Mouse (Mus musculus) urinary bladder, postnatal 14 days (tissue): ENCODE results near the gene 1700034J05Rik.

Source experiments
- DNase-seq: peaks from one replicate; pipeline ENCODE4 v3.0.0; 2021; ENCODE audit warnings: low spot score

Gene 1700034J05Rik

GRCm38 (mm10) chr6:146954258-146954657 lies at the start of gene 1700034J05Rik:
1700034J05Rik (minus strand) TSS chr6:146954422.
- DNase-seq, result no peak

- DNase-seq, result no peak
These were observed 45.5 kb upstream of the 1700034J05Rik start for GRCm38 (mm10) chr6:146999755-147000154.

- DNase-seq, result no peak
These were observed 45.1 kb upstream of the 1700034J05Rik start for GRCm38 (mm10) chr6:146999302-146999701.

GRCm38 (mm10) chr6:146998710-146999109 lies 44.5 kb upstream of the 1700034J05Rik start:
- DNase-seq, result no peak

DNA sequence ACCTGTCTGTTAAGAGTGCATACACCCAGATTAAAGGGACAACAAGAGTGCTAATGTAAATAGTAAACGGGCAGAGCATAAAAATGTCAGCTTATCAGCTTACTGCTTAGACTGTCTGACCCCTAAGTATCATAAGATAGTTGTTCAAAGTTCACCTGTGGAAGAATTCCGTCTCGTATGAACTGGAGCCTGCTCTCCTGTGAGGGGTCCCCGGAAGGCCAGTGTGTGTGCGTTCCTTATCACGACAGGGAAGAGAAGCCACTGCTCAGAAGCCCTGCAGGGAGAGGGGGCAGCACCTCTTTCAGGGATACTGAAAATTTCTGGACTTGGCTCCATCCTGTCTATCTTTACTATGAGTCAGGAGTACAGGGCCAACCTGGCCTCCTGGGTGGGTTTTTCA lies 42.8 kb upstream of the 1700034J05Rik start:
- no peak for DNase-seq

GRCm38 (mm10) chr6:146995878-146996277 lies 41.7 kb upstream of the 1700034J05Rik start:
- DNase-seq, result no peak

DNA sequence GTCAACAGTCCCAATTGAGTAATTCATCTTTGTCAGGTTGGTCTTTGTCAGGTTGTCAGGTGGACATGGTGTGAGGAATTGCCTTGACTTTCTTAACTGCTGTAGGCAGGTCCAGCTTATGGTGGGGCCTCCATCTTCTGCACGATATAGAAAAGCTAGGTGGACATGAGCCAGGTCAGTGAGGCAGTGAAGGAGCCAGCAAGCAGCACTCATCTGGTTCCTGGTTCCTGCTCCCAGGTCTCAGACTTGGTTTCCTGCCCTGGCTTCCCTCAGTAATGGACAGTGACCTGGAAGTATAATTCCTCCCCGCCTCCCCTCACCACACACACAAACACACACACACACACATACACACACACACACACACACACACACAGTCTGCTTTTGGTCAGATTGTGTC lies 41.2 kb upstream of the 1700034J05Rik start:
- DNase-seq, result no peak

- peak; percentile 72 for DNase-seq
These were observed 40.0 kb upstream of the 1700034J05Rik start for GRCm38 (mm10) chr6:146994236-146994635.

- no peak for DNase-seq
These were observed 30.3 kb upstream of the 1700034J05Rik start for GRCm38 (mm10) chr6:146984569-146984968.

DNA sequence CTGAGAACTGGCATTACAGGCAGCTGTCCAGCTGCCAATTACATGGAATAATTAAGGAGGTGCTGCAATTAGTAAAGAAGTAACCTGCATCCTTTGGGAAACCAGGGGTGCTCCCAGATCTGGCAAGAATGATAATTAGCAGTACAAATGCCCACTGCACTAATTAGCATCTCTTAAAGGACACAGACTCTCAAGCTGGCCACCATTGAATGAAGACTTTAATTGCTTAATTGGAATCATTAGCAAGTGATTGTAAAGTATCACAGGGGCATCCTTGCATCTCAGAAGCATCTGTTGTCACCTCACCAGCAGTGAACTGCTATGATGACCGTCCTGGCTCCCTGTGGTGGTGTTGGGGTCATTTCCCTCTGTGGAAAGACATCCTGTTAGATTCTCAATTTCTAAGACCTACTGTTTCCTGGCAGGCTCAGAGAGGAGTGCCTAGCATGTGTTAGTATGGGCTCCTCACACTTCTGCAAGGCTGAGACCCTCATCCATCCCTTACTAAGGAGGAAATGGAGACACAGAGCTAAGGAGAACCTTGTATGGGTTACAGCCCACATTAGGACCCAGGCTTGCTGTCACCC lies 27.1 kb upstream of the 1700034J05Rik start:
- no peak for DNase-seq

DNA sequence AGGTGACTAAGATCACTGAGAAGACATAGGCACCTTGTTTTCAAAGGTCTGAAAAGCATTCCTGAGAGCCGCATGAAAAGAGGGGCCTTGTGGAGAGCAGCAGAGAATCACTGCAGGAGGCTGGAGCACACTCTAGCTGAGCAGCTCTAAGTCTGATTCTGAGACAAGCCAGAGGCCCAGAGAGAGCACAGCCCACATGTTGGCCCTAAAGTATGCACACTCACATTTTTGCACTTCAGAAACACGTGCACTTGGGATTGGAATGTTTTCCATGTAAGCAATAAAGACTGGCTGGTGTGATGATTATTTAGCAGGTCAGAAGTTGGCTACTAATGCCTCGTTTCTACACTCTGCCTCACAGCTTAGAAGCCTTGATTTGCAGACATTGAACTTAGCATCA lies 25.7 kb upstream of the 1700034J05Rik start:
- DNase-seq, result no peak

- no peak for DNase-seq
These were observed 25.0 kb upstream of the 1700034J05Rik start for GRCm38 (mm10) chr6:146979115-146979744.

- DNase-seq, result no peak
These were observed 24.5 kb upstream of the 1700034J05Rik start for GRCm38 (mm10) chr6:146978691-146979114.

DNA sequence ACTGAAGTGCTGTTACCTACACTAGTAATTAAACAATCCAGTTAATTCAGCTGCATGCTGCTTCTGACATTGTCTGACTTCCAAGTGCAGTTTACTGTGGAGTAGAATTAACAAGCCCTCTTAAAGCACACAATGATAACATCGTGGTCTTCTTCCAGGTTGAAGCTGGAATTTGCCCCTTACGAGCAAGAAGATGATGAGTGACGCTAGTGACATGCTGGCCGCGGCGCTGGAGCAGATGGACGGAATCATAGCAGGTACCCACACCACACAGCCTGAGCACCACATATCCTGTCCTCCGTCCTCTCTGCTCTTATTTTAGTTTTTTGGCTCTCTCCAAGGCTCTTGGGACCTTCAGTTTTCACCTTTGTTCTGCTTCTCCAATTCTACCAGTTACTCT lies 22.2 kb upstream of the 1700034J05Rik start:
- DNase-seq, result no peak

DNA sequence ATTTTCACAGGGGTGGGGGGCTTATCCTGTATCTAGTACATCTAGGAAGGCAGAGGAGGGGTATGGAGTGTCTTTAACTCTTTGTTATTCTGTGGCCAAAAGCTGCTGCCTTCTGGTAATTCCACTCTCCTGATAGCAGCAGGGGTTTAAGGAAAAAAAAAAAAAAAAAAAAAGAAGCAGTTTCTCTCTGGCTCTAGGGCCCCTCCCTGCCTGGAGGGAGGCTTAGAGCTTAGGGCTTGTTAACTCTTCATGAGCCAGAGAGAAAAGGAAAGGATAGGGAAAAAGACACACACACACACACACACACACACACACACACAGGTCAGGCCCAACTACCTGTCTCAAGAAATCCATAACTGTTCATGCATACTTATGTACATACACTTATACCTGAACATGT lies 19.6 kb upstream of the 1700034J05Rik start:
- no peak for DNase-seq

GRCm38 (mm10) chr6:146973406-146973805 lies 19.2 kb upstream of the 1700034J05Rik start:
- no peak for DNase-seq

DNA sequence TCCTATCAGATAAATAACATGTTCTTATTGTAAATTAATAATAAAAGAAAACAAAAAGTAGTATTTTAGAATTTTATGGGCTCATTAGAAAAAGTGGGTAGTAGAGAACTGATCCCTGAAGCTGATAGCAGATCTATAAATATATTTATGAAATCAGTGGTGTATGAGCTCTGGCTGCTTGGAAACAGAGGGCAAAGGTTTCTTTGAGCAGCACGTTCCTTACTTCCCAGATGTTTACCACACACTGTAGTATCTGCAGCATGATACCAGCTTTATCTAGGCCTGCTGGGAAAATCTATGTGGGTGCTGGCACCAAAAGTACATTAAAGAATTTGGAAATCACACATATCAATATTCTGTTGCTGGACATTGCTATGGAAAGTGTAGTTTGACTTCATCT lies 18.5 kb upstream of the 1700034J05Rik start:
- DNase-seq, result no peak

DNA sequence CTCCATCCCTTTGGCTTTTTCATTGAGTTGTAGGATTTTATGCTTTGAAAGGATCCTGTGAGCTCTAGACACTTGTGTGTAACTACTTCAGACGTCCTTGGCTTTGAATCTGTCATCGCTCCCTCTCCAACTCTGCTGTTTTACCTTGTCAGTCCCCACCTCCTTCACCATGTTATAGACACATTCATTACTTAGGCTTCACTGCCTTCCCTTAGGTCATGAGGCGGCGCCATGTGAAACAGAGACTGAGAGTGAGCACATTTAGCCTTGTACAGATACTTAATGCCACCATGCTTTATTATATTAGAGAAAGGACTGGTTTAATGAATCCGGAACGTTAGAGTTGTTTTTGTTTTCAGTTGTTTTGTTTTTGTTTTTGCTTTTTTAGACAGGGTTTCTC lies 17.8 kb upstream of the 1700034J05Rik start:
- no peak for DNase-seq

GRCm38 (mm10) chr6:146971366-146971765 lies 17.1 kb upstream of the 1700034J05Rik start:
- DNase-seq, result no peak

GRCm38 (mm10) chr6:146970811-146971210 lies 16.6 kb upstream of the 1700034J05Rik start:
- no peak for DNase-seq

GRCm38 (mm10) chr6:146967836-146968235 lies 13.6 kb upstream of the 1700034J05Rik start:
- DNase-seq, result no peak

GRCm38 (mm10) chr6:146966446-146967019 lies 12.3 kb upstream of the 1700034J05Rik start:
- DNase-seq, result no peak

DNA sequence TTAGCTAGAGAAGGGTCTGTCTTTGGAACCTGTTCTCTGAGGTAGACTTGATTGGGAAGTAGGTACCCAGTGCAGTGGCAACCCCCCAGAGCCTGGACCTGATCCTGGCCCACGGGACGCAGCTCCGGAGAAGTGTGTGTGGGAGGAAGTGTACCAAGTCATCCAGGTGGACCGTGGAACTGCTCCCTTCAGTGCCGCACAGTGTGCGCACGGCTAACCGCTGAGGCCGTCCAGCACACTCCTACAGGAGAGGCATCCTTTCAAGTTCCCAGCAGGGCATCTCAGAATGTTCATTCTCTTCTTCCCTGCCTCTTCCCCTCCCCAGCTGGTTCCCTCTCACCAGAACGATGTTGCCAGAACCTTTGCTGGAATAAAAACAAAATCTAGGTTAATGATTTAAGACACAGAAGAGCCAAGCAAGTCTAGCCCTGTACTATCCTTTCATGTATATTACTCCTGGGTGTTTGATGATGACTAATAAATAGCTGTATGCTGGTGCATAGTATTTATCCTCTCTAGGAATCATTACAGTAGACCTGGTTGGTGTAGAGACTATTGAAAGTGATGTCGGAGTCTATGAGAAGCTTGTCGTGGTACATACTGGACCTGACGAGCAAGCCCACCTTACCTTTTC lies 11.0 kb upstream of the 1700034J05Rik start:
- no peak for DNase-seq
